Mouse (Mus musculus): Measurements from ENCODE around the gene Pitpnm2.

DNA sequence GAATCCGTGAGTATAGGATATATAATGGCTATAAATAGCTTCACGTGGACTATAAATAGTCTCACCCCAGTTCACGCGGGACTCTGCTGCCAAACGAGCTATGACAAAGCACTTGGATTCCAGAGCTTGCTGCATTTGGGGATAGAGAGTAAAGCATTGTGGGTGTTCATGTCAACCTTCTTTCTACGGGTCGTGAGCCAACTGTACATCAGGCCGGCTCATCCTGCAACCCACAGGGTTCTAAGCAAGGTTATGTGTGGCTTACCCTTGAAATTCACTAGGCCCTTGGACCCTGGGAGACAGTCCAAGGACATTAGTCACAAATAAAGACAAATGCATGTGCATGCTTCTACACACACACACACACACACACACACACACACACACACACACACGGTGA lies 77.8 kb downstream of the Pitpnm2 start:
- TF ChIP-seq CTCF (IDR thresholded peaks at IDR 0.05) = no peak
- no peak for TF ChIP-seq EP300 (IDR thresholded peaks at IDR 0.05)

All from lung, postnatal 0 days (tissue).